Mouse (Mus musculus) thymus, postnatal 0 days (tissue): ENCODE results near the gene Pxdn. TPM values are rescaled to one million over a fixed set of nuclear protein-coding genes. Genes with fewer than 3 reads are reported as not detected.

Experiments used
- DNase-seq: peaks from one replicate; pipeline ENCODE4 v3.0.0-alpha.2; 2015; ENCODE audit warnings: low spot score
- polyA plus RNA-seq: library from polyadenylated mRNA; unstranded; fragments of >200 nt; fragmentation: Nextera tagmentation; extraction: Ambion mirVana; gene quantifications from 2 replicates; pipeline ENCODE4 v1.2.1, GENCODE M21; 2015

Gene Pxdn
- polyA plus RNA-seq, 1 experiment from 2014 or later, result 6.9 TPM

DNA sequence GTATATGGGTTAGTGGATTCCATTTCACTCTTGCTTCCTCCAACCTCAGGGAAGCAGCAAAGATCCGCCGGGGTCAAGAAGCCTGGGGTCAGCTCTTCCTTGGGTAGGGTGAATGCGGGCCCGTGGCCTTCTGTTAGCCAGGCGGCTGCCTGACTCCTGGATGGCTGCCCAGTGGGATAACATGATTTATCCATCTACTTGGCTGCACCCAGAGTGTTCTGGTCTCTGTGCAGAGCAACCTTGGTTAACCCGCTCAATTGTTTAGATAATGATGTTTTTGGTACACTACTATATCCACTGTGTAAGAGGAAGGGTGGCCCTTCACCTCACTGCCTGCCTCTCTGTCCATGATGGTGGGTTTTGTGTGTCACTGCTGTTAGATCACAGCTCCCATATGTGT, 14.7 kb downstream of the Pxdn start:
- no peak for DNase-seq

DNA sequence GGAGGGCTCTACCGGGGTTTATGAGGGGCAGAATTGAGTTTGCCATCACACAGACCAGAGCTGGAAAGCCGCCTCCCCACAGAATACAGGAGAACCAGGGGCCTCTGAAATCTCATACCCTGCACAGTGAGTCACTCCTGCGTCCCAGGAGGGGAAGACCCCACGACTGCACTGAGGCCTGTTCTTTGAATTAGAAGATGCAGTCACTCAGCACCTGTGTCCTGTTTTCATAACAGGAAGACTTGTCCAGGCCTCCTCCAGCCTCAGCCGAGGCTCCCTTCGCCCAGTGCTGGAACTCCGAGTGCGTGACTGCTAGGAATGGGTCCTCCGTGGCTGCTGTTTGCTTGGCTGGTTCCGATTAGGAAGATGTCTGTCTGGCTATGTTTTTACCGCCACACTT, 16.6 kb downstream of the Pxdn start:
- DNase-seq, result no peak

DNA sequence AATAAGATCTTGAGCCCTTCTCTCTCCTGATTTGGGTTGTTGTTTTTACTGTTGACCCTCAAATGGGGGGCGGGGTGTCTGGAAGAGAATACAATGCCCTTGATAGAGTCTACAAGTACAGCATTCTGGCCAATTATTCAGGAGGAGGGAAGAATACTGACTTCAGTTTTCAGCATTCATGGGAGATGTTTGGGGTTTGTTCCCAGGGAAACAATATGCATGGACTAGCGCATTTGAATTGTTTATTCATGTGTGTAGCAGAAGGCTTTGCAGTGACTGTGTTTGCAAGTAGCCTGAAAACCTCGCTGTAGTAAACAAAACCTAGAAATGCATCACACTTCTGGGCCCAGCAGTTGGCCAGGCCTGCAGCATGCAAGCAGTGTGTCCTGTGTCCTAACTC, 17.1 kb downstream of the Pxdn start:
- DNase-seq, result no peak

- DNase-seq, result no peak
Observed at GRCm38 (mm10) chr12:29956969-29957368, 19.6 kb downstream of the Pxdn start.

- no peak for DNase-seq
Observed at GRCm38 (mm10) chr12:29958637-29959036, 21.2 kb downstream of the Pxdn start.

GRCm38 (mm10) chr12:29961041-29961440, 23.6 kb downstream of the Pxdn start:
- no peak for DNase-seq

GRCm38 (mm10) chr12:29965016-29965415, 27.6 kb downstream of the Pxdn start:
- no peak for DNase-seq

- no peak for DNase-seq
Observed at GRCm38 (mm10) chr12:29971795-29972464, 34.5 kb downstream of the Pxdn start.

GRCm38 (mm10) chr12:29972533-29972932, 35.1 kb downstream of the Pxdn start:
- DNase-seq, result no peak

DNA sequence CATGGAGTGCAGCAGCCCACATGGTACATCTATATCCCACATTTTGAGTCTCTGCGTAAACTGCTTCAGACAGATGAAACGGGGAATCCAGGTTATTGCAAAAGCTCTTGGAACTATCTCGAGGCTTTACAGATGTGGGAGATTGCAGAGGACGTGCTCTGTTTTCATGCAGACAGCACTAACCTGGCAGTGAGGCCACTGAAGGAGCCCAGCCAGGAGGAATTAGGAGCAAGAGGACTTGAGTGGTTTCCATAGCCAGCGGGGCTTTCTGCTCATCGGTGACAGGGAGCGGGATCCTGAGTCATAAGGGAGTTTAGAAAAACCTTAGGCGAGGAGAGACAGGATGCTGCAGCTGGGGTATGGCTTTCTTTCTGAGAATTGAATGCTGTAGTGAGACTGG, 42.7 kb downstream of the Pxdn start:
- no peak for DNase-seq

DNA sequence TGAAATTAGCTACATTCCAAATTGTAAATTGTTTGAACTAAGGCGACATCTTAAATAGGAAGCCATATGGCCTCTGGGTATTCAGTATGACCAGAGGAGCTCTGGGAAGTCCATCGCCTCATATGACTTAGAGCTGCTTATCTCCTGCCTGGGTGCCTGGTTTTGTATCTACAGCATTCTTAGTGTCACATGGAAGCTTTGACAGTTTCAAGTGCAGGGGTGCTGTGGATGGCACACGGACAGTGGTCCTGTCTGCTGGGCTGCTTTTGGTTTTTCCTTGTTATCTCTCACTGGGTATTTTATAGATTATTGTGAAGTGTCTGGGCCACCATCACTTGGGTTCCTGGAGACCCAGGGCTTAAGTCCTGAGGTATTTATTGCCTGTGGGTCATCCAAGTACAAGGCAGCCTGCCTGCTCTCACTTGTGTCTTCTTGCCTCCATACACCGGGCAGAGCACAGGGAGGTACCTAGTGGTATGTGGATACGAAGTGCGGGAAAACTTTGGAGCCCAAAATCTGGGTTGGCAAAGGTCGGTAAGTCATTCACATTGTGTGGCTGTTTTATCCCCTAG, 44.4 kb downstream of the Pxdn start:
- DNase-seq, result no peak

DNA sequence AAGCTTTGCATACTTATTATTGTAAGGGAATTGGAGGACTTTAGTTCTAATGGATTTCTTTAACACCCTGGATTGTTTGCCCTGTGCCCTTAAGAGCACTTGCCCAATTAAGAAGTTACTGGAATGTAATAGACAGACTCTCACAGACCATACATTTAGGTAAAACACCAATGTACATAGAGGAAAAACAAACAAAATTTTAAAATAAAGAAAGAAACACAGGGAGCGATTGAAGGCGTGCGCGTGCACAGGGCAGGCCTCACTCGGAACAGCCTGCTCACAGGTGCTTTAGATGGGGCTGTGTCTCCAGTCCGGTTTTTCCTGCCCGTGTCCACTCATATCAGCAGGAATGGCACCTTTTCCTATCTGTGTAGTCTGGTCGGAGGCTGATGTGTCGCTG, 45.8 kb downstream of the Pxdn start:
- no peak for DNase-seq

- no peak for DNase-seq
Observed at GRCm38 (mm10) chr12:29985126-29985525, 47.7 kb downstream of the Pxdn start.

DNA sequence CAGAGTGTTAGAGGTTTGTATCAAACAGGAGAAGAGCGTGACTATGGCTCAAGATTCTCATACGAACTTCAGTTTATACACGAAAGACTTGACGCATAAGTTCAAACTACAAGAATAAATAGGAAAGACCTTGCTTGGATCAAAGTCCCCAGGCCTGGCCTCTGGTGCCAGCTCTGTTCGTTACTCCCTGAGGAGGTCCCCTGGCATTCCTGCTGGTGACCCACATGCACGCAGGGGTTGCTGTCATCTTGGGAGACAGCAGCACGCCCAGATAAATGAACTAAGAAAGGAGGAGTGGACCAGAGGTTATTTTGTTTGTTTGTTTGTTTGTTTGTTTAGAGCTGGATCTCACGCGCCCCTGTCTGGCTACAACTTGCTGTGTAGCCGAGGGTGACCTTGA, 48.8 kb downstream of the Pxdn start:
- no peak for DNase-seq

- no peak for DNase-seq
Observed at GRCm38 (mm10) chr12:29998895-29999294, 61.5 kb downstream of the Pxdn start.

DNA sequence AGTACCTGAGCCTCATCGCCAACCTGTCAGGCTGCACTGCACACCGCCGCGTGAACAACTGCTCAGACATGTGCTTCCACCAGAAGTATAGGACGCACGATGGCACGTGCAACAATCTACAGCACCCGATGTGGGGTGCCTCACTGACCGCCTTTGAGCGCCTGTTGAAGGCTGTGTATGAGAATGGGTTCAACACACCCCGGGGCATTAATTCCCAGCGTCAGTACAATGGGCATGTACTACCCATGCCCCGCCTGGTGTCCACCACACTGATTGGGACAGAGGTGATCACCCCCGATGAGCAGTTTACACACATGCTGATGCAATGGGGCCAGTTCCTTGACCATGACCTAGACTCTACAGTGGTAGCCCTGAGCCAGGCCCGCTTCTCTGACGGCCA, 64.5 kb downstream of the Pxdn start:
- no peak for DNase-seq

DNA sequence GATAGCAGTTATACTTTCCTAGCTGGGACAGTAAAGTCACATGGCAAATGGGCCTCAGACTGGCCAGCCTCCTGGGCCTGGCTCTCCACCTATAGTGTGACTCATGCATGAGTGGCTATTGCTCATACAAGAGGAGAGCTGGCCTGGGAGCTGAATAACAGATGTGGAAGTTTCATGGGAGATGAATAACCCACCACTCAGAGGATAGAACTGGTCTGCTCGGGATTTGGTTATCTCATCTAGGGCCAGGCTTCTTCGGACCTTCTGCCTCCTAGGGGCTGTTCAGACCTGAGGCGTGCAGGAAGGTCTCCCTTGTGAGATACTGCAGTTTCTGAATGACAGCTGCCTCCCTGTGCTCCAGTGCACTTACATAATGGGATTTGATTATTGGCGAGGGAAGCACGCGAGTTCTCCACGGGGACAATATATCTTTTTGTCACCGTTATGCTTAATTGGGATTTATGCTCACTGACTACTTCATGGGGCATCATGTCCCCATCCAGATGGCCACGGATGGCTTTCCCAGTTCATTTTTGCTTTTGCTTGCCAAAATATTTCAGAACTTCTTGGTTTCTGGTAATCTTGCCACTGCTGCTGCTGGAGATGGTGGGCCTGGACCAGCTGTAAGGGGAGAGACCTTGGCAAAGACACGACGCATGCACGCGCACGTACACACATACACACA, 66.4 kb downstream of the Pxdn start:
- DNase-seq, result no peak

DNA sequence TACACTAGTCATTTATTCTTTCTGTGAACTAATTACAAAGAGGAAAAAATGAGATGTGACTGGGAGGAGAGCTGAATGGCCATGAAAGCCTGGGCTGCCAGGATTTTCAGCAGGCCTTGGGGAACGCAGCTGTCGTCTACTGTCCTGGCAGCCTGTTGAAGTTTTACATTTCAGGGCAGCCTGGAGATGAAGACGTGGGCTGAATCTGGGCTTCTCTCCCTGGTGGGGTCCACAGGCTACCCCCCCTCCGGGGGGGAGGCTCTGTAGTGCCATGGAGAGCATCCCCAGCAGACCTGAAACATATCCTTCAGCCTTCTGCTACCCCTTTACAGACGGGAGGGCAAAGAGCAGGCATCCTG, 66.9 kb downstream of the Pxdn start:
- DNase-seq, result no peak

- no peak for DNase-seq
Observed at GRCm38 (mm10) chr12:30006586-30006985, 69.2 kb downstream of the Pxdn start.

- no peak for DNase-seq
Observed at GRCm38 (mm10) chr12:30008741-30009140, 71.3 kb downstream of the Pxdn start.

DNA sequence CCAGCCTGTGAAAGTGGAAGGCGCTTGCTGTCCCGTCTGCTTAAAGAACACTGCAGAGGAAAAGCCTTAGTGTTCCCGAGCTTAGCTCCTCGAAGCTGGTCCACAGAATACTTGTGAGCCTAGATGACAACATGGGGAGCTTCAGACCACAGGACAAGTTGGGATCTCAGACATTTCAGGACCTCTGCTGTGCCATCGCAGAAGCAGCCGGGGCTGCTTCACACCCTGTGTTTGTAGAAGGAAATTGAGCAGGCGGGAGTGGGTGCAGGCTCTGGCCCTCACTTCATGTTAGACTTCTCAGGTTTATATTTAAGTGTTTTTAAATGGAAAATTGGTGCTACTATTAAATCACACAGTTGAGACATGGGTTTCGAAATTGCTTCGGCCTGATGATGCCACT, 78.1 kb downstream of the Pxdn start:
- no peak for DNase-seq

DNA sequence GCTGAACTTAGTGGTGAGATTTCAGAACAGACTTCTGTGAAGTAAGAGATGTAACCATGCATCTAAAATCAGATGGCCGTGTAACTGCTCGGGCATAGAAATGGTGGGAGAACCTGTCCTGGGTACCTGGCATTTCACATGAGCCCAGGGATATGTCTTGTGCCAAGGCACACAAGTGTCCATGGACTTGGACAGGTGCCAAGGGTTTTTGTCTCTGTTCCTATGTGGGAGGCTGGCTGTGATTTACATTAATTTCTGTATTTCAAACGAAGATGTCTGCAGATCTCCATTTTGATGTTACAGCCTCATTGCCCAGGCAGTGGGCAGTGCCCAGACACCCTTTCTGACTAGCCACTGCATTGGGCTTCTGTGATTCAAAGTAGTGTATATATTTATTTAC, 79.7 kb downstream of the Pxdn start:
- no peak for DNase-seq

- no peak for DNase-seq
Observed at GRCm38 (mm10) chr12:30020447-30020846, 83.0 kb downstream of the Pxdn start.
